Mouse (Mus musculus) heart, adult 2 months (tissue): Measurements from ENCODE around the gene Itgb8. TPM values are rescaled to one million over a fixed set of nuclear protein-coding genes. Genes with fewer than 3 reads are reported as not detected.

Source experiments
- DNase-seq, 2 experiments: peaks; one replicate each; pipeline ENCODE4 v3.0.0; 2021
- H3K27ac ChIP-seq: fragments of 200-600 bp; 2 replicates; pipeline ENCODE4 v1.8.1; 2022
- H3K27me3 ChIP-seq: fragments of 200-500 bp; 2 replicates; pipeline ENCODE4 v1.6.1; 2012; ENCODE audit warnings: mild to moderate bottlenecking, low read length, inconsistent platforms, mixed read lengths; ENCODE audit not compliant: control insufficient read depth, insufficient read depth
- H3K36me3 ChIP-seq: fragments of 200-500 bp; 2 replicates; pipeline ENCODE4 v1.6.1; 2012; ENCODE audit warnings: low read length, inconsistent platforms; ENCODE audit not compliant: control insufficient read depth, insufficient read depth
- H3K4me1 ChIP-seq: fragments of 200-500 bp; 2 replicates; pipeline ENCODE4 v1.6.1; 2011; ENCODE audit warnings: low read length; ENCODE audit not compliant: control insufficient read depth, insufficient read depth
- H3K4me3 ChIP-seq: fragments of 200-600 bp; 2 replicates; pipeline ENCODE4 v1.8.1; 2022
- H3K79me2 ChIP-seq: fragments of 200-500 bp; replicated peaks from 2 replicates; pipeline ENCODE4 v1.6.1; 2012; ENCODE audit warnings: mild to moderate bottlenecking, inconsistent platforms, low read length, moderate library complexity, mixed read lengths; ENCODE audit not compliant: control insufficient read depth, insufficient read depth
- H3K9ac ChIP-seq: fragments of 200-500 bp; 2 replicates; pipeline ENCODE4 v1.6.1; 2012; ENCODE audit warnings: low read depth, mild to moderate bottlenecking, control low read depth, inconsistent platforms, low read length, mixed read lengths
- CTCF ChIP-seq: fragments of 200-600 bp; IDR thresholded peaks from 2 replicates; pipeline ENCODE4 v1.8.1; 2022; ENCODE audit warnings: antibody characterized with exemption, mild to moderate bottlenecking, moderate library complexity
- EP300 ChIP-seq: fragments of 200-500 bp; IDR thresholded peaks from 2 replicates; pipeline ENCODE4 v1.6.1; 2011; ENCODE audit warnings: low read depth, low read length, control low read depth; ENCODE audit not compliant: insufficient read depth
- POLR2A ChIP-seq: fragments of 200-500 bp; IDR thresholded peaks from 2 replicates; pipeline ENCODE4 v1.6.1; 2011; ENCODE audit warnings: mild to moderate bottlenecking, low read depth, low read length, control low read depth; ENCODE audit not compliant: insufficient read depth
- WGBS: fragments of 180-500 bp; shearing (Covaris S2); methylation state at CpG from one replicate; pipeline ENCODE4 v1.1.7; 2018; 5-methylcytosine and 5-hydroxymethylcytosine counted together
- intact Hi-C: fragments of 180-260 bp; cut with DNase I; formaldehyde crosslinking; loops from one replicate; pipeline ENCODE4 v1.15.1; 2025
- polyA plus RNA-seq: library from polyadenylated mRNA; depleted of rRNA; stranded (reverse); fragments of >200 nt; gene quantifications from 2 replicates; pipeline ENCODE4 v1.2.3, GENCODE M21; 2012
- total RNA-seq, 2 experiments: library from RNA; stranded (reverse); gene quantifications; 2 replicates each; pipeline ENCODE4 v1.2.3; 2021

Gene Itgb8
- total and polyA plus RNA-seq, 3 experiments, result 0.51 to 1.4 (median 1.0) TPM

GRCm38 (mm10) chr12:119264506-119264905 is 25.9 kb upstream of the Itgb8 start:
- WGBS, result 85% methylated on average over 3 of the region's 3 CpGs
- Histone ChIP-seq H3K4me3 (no peak overlapping the region), H3K4me1 (no peaks in the 10 kb centered on the region), H3K9ac (no peak overlapping the region), H3K27me3 (no peaks in the 10 kb centered on the region), H3K27ac (no peak overlapping the region), H3K36me3 (no peaks in the 10 kb centered on the region), H3K79me2 (no peaks in the 10 kb centered on the region)
- intact Hi-C loops, result no loop called here
- TF ChIP-seq POLR2A (no peak), EP300 (no peak), CTCF (no peak)
- DNase-seq, result no peak

GRCm38 (mm10) chr12:119248581-119248980 is 10.0 kb upstream of the Itgb8 start:
- TF ChIP-seq CTCF (no peak), POLR2A (no peak), EP300 (no peak)
- Histone ChIP-seq H3K36me3 (no peaks in the 10 kb centered on the region), H3K27ac (no peak overlapping the region), H3K79me2 (no peaks in the 10 kb centered on the region), H3K4me3 (no peak overlapping the region), H3K27me3 (no peaks in the 10 kb centered on the region), H3K9ac (no peak overlapping the region), H3K4me1 (no peaks in the 10 kb centered on the region)
- 28% methylated on average over 1 of the region's 1 CpGs for WGBS
- intact Hi-C loops, result no loop called here
- no peak for DNase-seq

GRCm38 (mm10) chr12:119241071-119241470 is 2.5 kb upstream of the Itgb8 start:
- WGBS, result 67% methylated on average over 1 of the region's 1 CpGs
- intact Hi-C loops, result no loop called here

GRCm38 (mm10) chr12:119237921-119238695 is 494 bp downstream of the Itgb8 start:
- peak; percentile 46 to 74 for DNase-seq

More at GRCm38 (mm10) chr12:119241071-119241470, 2.5 kb upstream of the Itgb8 start:
- no peak overlapping the region for H3K4me3 ChIP-seq
- TF ChIP-seq CTCF, result no peak
- TF ChIP-seq EP300, result no peak
- TF ChIP-seq POLR2A, result no peak
- H3K36me3 ChIP-seq, result no peaks in the 10 kb centered on the region
- H3K9ac ChIP-seq, result no peak overlapping the region
- no peaks in the 10 kb centered on the region; the same call in 1 of the 2 replicates for H3K4me1 ChIP-seq
- H3K27me3 ChIP-seq, result no peaks in the 10 kb centered on the region
- no peaks in the 10 kb centered on the region for H3K79me2 ChIP-seq
- H3K27ac ChIP-seq, result no peak overlapping the region
- no peak for DNase-seq

GRCm38 (mm10) chr12:119237241-119237920 is 1.2 kb downstream of the Itgb8 start:
- peak overlapping the region; percentile 65 for H3K27ac ChIP-seq
- DNase-seq, result no peak
- TF ChIP-seq CTCF (no peak), POLR2A (no peak), EP300 (no peak)
- H3K27me3 ChIP-seq, result no peaks in the 10 kb centered on the region
- H3K4me1 ChIP-seq, result no peaks in the 10 kb centered on the region; the same call in 1 of the 2 replicates
- WGBS, result 24% methylated on average over 13 of the region's 13 CpGs
- no peaks in the 10 kb centered on the region for H3K36me3 ChIP-seq
- intact Hi-C loops, result loop anchor here (5.0 kb wide), 1 partner anchor 205 kb away; no protein-coding TSS in a partner anchor
- no peaks in the 10 kb centered on the region for H3K79me2 ChIP-seq
- H3K4me3 ChIP-seq, result peak overlapping the region; percentile 46
- peak overlapping the region; percentile 49 for H3K9ac ChIP-seq

More at GRCm38 (mm10) chr12:119237921-119238695, 494 bp downstream of the Itgb8 start:
- 1% methylated on average over 35 of the region's 35 CpGs for WGBS
- no peaks in the 10 kb centered on the region; the same call in 1 of the 2 replicates for H3K4me1 ChIP-seq
- no peaks in the 10 kb centered on the region for H3K27me3 ChIP-seq
- intact Hi-C loops, result loop anchor here (5.0 kb wide), 1 partner anchor 206 kb away; no protein-coding TSS in a partner anchor
- TF ChIP-seq CTCF (no peak), POLR2A (no peak), EP300 (no peak)
- H3K79me2 ChIP-seq, result no peaks in the 10 kb centered on the region
- peak overlapping the region; percentile 46 for H3K4me3 ChIP-seq
- peak overlapping the region; percentile 65 for H3K27ac ChIP-seq
- peak overlapping the region; percentile 55 for H3K9ac ChIP-seq
- no peaks in the 10 kb centered on the region for H3K36me3 ChIP-seq
